Mouse (Mus musculus) bone marrow macrophage, adult 2 months (primary cell): ENCODE data around the gene Rnf10.

Source experiments
- CTCF ChIP-seq: IDR thresholded peaks from 2 replicates; pipeline ENCODE4 v1.5.1; 2012; ENCODE audit warnings: low read depth, mild to moderate bottlenecking, low read length, moderate library complexity
- POLR2A ChIP-seq: IDR thresholded peaks from 2 replicates; pipeline ENCODE4 v1.6.1; 2012; ENCODE audit warnings: mild to moderate bottlenecking, low read depth, low read length, borderline replicate concordance

- TF ChIP-seq POLR2A (no peak), CTCF (no peak)
Observed at GRCm38 (mm10) chr5:115208601-115209000, 64.1 kb downstream of the Rnf10 start.
